Mouse (Mus musculus): ENCODE data around the gene Gm29427.

Gene Gm29427

DNA sequence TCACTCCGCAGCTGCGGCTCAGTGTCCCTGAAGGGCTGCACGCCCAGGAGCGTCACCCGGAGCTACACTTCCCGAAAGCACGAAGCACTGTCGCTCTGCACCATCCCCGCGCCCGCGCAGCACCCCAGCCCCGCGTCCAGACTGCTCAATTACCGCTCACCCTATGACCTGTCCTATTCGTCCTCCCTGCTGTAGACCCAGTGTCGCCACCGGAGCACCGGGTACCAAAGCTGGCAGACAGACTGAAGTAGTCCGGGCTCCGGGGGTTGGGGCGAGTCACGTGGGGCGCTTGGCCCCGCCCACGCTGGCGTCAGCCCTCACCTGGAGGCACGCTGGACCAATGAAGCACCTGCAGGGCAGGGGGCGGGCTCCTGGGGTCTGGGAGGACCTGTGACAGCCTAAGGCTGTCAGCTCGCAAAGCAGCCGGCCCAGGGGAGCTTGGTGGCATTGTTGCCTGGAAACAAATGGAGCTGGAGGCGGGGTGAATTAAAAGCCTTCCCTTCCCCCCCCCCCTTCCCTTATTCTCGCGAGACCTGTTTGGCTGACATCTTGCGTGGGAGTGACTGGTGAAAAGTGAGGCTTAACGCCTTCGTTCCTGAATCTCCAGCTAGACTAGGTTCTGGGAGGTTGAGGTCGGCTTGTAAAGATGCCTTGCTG is at the start of gene Gm29427:
TSS of gene Gm29427 (minus strand) at position 239 of the 657 bp plus-strand sequence.
- DNase-seq (ENCODE audit: low read depth), result peak; percentile 67

DNA sequence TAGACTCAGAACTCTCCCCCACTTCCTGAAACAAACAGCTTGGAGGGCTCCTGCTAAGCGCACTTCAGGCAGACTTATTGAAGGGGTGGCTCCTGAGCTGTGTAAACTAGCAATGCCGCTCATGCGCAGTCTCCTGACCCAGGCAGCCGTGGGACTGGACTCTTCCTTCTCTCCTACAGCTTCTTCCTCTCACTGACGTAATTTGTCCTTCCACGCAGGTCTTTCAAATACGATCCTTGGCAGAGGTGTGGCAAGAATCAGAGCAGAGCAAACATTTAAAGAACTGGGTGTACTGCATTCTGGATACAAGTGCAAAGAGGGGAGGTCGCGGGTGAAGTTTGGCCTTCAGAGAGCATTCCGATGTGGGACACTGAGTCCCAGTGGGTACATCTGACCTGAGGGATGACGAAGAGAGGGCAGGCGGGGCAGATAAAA is 48.4 kb upstream of the Gm29427 start:
- no peak for DNase-seq (ENCODE audit: low read depth)

- DNase-seq (ENCODE audit: low read depth), result no peak
Observed at GRCm38 (mm10) chr1:130762045-130762760, 46.6 kb upstream of the Gm29427 start.

DNA sequence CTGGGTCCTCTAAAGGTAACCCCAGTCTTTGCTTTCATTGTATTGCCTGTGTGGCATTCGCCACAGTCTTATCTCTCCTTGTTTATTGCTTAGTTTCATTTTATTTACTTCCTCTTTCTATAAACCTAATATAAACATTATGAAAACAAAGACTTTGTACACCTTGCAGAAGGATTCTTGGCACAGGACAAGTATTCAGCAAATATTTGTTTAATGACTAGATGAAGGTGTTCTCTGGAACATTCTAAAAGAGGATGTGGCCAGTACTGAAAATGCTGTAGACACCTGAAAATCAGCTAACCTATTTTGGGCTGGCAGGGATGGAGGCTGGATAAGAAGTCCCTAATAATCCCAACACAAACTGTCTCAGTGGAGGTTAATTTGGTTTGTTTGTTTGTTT is 46.0 kb upstream of the Gm29427 start:
- no peak for DNase-seq (ENCODE audit: low read depth)

GRCm38 (mm10) chr1:130759689-130760088 is 44.1 kb upstream of the Gm29427 start:
- DNase-seq (ENCODE audit: low read depth), result no peak

GRCm38 (mm10) chr1:130746819-130747218 is 31.2 kb upstream of the Gm29427 start:
- no peak for DNase-seq (ENCODE audit: low read depth)

GRCm38 (mm10) chr1:130745591-130745990 is 30.0 kb upstream of the Gm29427 start:
- DNase-seq (ENCODE audit: low read depth), result no peak

DNA sequence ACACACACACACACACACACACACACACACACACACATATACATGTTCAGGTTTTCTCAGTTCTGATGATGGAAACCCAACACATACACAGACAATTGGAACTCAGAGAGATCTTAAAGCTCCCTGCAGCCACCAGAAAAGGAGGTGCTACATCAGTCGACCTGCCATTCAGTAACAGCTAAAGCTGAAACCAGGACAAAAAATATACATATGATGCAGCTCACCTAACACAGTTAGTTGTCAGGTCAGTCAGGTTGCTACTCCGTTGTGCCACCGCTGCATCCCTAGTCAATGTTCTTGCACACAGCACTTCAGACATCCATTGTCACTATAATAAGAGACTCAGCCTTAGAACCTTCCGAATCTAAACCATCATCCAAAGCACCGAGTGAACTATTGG is 29.4 kb upstream of the Gm29427 start:
- no peak for DNase-seq (ENCODE audit: low read depth)

DNA sequence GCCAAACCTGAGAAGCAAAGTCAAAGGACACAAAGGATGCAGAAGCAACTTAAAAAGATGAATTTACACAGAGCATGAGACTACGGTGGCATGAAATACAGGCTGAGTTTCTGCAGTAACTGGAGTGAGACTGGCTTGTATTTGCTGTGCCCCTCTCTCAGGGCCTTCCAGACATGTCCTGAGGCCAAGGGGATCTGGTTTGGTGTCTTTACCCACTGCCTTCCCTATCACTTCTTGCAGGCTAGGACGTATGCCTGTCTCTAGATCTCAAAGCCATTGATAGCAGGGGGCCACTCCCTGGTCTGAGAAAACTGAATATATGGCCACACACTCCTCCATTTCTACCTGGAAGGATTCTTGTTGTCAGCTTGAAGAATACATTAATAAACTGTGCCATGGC is 28.6 kb upstream of the Gm29427 start:
- DNase-seq (ENCODE audit: low read depth), result no peak

- no peak for DNase-seq (ENCODE audit: low read depth)
Observed at GRCm38 (mm10) chr1:130743775-130744174, 28.2 kb upstream of the Gm29427 start.

DNA sequence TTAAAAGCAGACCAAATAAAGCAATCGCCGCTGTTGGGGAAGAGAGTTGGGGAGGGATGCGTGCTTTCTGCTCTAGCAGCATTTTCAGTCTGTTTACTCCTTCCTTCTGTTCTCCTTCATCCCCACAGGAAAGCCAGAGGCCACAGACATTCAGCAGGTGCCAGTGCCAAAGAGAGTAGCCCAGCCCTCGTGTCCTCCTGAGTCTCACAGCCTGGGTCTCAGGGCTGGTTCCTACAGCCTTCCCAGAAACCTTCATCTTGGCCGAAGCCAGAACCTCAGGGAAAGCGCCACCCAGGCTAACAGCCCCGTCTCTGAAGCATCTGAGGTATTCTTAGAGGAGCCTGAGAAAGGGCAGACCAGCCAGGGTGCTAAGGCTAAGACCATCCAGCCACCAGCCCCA is 26.6 kb upstream of the Gm29427 start:
- DNase-seq (ENCODE audit: low read depth), result no peak

DNA sequence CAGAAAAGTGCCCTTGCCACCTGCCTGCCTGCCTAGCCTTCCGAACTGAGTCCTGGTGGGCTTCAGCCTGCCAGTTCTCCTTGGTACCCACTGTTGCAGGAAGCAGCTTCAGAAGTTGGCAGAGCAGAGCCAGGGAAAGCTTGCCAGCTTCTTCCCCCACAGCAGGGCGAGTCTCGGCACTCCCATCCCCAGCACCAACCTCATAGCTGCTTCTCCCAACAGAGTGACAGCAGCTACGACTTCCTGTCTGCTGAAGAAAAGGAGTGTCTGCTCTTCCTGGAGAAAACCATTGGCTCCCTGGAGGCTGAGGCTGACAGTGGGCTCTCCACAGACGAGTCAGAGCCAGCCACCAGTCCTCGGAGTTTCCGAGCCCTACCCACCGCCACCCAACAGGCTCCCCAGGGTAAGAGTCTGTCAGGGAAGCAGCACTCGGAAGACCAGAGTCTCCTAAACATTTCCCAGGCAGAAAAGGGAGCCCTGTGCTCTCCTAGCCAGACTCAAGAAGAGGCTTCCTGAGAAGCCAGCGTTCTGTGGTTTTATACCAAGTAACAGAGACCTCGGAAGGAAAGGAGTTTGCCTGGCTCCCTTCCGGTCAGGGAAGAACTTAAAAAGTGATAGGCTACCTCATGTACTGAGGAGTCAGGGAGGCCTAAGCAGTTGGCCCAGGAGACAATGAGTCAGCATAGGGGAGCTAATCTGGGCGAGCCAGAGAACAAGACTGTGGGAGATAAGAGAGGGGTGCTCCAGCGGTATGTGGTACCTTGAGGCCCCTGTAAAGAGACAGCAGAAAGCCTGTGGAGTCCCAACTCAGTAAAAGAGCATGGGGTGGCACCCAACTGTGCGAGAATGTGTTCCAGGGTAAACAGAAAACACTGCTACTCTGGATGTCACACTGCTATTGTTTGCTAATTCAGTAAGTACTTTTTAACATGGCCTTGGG is 25.5 kb upstream of the Gm29427 start:
- no peak for DNase-seq (ENCODE audit: low read depth)

- no peak for DNase-seq (ENCODE audit: low read depth)
Observed at GRCm38 (mm10) chr1:130740227-130740648, 24.6 kb upstream of the Gm29427 start.

- no peak for DNase-seq (ENCODE audit: low read depth)
Observed at GRCm38 (mm10) chr1:130739636-130740035, 24.0 kb upstream of the Gm29427 start.

DNA sequence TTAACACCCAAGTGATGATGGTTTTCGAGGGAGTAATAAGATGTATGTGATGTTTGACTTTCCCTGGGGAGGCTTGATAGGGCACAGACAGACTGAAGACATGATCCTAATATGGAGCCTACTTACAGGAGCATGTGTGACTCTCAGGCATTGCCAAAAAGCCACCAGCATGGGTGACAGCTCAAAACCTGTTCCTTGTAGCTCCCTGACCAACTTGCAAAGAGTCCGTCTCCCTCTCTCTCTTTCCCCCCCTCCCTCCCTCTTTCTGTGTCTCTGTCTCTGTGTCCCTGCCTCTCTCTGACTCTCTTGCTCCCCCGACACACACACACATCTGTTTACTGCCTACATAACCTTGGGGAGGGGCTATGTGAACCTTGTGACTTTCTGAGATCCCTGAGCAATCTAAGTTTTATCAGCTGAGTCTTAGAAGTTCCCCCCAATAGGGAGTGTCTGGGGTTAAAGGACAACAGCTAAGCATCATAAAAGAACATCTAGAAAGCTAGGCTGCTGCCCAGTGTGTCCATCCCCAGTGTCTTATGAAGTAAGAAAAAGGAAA is 23.0 kb upstream of the Gm29427 start:
- no peak for DNase-seq (ENCODE audit: low read depth)

- DNase-seq (ENCODE audit: low read depth), result no peak
Observed at GRCm38 (mm10) chr1:130737916-130738315, 22.3 kb upstream of the Gm29427 start.

DNA sequence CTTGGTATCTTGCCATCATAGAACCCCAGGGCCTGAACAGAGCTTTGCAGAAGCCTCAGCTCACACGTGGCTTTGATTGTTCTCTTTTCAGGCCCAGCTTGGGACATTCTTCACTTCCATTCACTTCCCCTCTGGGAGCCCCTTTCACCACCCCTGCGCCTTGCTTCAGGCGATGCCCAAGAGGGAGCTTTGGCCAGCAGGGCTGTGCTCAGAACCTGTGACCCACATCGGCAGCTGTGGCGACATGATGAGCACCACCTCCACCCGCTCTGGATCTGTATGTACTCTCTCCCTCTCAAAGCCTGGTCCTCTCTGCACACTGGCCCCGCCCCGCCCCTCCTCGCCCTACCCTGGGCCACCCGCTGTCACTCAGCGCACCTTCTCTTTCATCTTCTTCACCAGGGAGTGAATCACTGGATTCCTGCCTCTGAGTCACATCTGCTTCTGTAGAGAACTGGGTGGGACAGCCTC is 21.8 kb upstream of the Gm29427 start:
- DNase-seq (ENCODE audit: low read depth), result no peak

DNA sequence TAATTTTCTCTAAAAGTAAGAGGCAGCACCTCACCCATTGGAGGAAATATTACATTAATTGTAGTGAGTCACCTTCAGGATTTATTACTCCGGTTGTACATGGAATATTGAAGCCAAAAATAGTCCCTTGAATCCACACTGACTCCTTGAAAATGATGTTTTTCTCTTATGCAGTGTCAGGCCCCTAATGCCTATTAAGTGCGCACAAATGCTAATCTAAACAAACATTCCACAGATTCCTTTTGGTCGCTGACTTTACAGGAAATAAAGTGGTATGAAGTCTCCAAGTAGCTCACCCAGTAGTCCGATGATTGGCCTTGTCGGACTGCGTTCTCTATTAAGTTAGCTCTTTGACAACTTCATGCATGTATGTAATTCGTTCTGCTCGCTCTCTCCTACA is 19.3 kb upstream of the Gm29427 start:
- DNase-seq (ENCODE audit: low read depth), result no peak

DNA sequence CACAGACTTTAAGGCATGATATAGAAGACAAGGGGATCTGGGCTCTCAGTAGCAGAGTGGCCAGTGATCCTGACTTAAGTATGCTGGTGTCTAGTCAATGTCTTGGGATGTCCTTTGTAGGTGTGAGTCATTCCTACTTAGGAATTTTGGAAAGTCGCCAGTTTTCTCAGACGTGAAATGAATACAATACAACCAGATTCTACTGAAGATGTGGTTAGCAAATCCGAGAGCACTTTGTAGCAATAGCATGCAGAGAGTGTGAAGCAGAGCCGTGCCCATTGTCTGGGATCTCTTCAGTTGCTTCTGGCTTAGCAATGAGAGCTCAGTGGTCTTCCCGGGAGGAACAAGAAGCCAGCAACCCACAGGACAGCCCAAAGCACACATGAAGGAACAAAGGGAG is 18.9 kb upstream of the Gm29427 start:
- DNase-seq (ENCODE audit: low read depth), result no peak

DNA sequence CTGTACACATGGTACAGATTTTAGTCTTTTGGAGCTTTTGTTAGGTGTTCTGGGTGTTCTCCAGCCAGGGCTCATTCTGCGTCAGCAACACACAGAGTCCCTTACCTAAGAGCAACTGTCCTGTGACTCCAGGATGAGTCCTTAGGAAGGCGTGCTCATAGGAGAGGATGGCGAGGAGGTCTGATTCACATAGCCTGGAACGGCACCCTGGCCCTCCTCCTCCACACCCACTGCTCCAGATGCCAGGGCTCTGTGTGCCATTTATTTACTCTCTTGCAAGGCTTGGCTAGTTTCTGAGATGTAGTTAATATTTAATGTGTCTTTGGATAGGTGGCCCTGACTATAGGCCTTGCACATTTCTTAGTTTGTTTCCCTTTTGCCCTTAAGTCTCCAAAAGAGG is 18.1 kb upstream of the Gm29427 start:
- DNase-seq (ENCODE audit: low read depth), result no peak

DNA sequence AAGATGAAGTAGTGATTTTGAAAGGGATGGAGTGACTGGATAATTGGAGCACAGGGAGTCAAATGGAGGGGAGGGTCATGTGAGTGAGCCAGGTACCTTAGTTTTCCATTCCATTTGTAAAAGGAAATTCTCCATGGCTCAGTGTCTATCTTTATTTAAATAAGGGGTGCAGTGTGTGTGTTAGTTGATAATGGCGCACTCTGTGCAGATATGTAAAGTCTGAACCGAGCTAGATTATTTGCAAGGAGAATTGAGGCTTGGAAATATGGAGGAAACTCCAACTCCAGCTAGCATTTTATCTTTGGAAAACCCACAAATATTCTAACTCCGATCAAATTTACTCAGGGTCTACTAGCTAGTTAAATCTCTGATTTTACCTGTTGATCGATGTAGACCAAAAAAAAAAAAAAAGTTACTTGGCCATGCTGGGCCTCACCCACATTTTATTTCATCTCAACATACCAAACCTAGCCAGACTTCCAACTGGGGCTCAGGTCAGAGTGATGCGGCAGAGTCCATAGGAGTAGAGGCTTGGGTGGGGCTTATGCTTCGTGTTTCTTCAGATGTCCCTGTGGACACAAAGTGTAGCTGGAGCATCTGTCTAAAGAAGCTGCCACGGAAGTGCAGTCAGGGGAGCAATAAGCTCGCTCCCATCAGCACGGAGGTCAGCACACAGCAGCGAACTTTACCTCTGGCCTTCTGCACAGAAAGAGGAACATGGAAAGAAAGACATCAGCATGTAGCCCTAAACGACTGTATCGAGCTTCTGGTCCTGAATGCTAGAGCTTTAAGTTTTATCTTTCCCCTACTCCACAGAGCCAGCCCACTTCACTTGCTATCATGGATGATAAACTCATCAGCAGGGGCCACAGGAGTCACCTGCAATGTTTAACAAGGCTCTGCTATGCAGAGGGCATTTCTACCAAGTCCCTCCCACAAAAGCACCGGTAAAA is 17.4 kb upstream of the Gm29427 start:
- DNase-seq (ENCODE audit: low read depth), result no peak

Data from fibroblast of lung, adult 2 months (primary cell).